Mouse (Mus musculus): ENCODE data around the gene Ppfia4. TPM values are rescaled to one million over a fixed set of nuclear protein-coding genes. Genes with fewer than 3 reads are reported as not detected.

The Ppfia4 gene
- total RNA-seq (2021) = 10 to 100 TPM; 44.2 to 45.4 TPM
- long read RNA-seq, experiment 1, full-length matches to known transcripts = 3 of 42 reads
- long read RNA-seq, experiment 1, partial matches to known transcripts = 11 of 42 reads
- long read RNA-seq, experiment 1, other reads (novel, unspliced or antisense) = 28 of 42 reads
- long read RNA-seq, experiment 2, full-length matches to known transcripts = 2 of 24 reads
- long read RNA-seq, experiment 2, partial matches to known transcripts = 4 of 24 reads
- long read RNA-seq, experiment 2, other reads (novel, unspliced or antisense) = 18 of 24 reads

DNA sequence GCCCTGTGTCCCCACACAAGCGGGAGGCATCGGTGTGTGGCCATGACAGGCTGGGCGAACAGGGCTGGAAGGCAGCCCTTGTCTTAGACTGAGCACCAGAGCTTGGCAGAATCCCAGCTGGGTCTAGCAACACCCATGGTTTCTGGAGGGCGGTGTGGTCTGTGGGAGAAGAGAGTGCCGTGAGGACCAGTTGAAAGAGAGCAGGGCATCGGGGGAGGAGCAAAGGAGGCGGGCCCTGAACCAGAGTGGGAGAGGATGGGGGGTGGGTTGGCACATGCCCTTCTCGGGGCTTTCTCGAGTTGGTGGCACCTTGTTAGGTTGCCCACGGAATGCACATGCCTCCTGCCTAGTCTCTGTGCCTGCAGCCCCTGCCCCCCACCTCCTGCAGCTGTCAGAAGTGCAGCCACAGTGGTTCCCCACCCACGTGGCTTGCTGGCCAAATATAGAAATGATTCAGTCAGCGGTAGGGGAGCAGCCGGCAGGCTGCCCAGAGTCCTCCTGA is at the start of gene Ppfia4:
Gene Ppfia4 (minus strand): TSS at position 159 of the 502 bp plus-strand sequence.
- peak; percentile 71 to 84 for DNase-seq (ENCODE audit: low spot score in 2 of 2)

DNA sequence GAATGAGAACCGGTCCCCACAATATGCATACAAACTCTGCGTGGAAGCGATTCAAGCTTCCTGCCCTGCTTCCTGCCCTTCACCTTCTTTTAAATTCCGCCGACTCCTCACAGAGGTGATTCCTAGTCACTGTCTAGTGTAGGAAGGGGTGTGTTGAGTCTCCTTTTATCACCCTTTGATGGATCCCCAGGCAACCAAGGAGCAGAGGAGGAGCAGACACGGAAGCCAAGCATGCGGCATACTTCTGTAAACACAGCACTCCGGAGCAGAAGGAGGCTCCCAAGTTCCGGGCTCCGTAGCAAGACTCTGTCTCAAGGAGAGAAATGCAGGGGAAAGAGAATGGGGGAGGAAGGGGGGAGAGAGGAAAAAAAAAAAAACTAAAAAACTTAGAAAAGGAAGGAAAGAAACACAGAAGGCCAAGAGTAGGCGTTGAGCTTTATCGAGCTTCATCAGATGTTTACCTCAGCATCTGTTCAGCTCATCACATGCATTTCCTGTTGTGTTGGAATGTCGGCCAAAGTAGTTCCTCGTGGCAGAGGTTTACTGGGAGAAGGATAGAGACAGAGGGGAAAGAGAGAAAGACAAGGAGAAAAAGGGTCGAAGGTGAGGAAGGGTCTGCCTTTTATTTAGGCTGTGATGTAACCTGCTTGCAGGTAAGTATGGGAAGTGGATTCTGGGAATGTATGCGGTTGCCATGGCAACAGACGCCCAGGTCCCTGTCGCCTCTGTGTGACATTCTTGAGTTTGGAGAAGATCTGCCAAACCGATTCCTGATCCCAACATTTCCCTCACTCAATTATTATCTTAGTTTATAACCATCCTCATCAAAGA is 49.3 kb upstream of the Ppfia4 start:
- DNase-seq (ENCODE audit: low spot score in 2 of 2) = peak; percentile 15 to 21

DNA sequence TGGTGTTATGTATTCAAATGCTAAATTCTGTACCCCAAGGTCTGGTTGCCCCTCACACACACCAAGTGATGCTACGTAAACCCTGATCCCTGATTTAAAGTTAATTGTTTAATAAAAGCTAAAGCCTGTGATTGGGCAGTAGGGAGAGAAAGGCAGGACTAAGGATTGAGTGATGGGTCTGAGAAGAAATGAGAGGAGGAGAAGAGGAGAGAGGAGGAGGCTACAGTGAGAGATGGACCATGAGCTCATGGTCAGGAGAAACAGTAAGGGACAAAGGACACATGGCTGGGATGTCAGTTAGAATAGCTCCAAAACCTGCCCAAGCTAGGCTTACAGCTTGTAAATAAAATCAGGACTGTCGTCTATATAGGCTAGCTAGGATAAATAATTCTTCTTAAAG is 48.3 kb upstream of the Ppfia4 start:
- no peak for DNase-seq (ENCODE audit: low spot score in 2 of 2)

DNA sequence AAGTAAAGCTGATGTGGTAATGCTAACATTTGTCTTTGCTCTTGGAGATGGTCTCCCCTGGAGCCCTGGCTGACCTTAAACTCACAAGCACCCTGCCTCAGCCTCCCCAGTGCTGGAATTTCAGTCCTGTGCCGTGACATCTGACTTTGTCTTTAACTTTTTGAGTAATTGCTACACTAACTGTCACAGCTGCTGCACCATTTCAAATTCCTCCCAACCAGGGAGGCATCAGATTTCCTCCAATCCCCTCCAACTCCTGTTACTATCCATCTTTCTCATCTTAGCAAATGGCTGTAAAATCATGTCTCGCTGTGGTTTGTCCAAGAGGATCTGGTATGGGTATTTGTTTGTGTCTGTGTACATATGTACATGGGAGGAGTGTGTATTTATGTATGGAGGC is 41.4 kb upstream of the Ppfia4 start:
- no peak for DNase-seq (ENCODE audit: low spot score in 2 of 2)

DNA sequence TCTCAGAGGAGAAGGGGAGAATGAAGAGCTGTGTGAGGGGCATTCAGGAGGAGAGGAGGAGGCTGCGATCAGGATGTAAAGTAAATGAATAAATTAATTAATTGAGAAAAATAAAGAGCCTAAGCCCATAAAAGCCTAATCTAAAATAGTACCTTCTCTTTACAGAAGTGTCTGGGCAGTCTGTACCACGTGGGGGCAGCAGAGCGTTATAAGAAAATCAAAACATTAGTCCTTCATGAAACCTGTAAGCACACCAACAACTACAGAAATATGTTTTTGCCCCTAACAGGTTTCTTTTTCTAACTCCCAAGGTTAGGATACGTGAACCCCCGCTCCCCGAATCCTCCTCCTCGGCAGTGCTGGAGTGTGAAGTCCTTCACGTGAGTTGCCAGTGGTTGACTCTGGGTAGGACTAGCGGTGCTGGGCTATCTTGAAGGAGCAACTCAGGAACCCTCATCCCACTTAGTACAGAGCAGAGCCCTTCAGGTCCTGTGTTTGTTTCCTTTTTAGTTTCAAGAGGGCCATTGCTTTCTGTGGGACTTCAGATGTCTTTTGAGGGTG is 36.1 kb upstream of the Ppfia4 start:
- peak; percentile 57 to 64 for DNase-seq (ENCODE audit: low spot score in 2 of 2)

DNA sequence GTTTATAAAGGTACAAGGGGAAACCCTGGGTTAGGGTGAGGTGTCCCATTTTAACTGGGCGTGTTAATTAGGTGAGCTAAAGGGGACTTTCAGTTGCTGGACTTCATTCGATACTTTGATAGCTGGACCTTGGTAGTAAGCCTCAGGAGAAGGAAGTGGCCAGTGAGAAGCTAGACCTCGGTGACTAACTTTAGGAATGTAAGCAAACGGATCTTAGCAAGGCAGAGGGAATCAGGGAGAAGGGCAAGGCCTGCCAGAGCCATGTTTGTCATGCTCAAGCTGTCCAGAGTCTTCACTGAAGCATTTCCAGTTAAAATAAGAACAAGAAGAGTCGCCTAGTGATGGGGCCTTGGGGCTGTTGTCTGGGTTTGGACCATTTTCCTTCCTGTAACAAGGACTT is 32.8 kb upstream of the Ppfia4 start:
- DNase-seq (ENCODE audit: low spot score in 2 of 2) = no peak

DNA sequence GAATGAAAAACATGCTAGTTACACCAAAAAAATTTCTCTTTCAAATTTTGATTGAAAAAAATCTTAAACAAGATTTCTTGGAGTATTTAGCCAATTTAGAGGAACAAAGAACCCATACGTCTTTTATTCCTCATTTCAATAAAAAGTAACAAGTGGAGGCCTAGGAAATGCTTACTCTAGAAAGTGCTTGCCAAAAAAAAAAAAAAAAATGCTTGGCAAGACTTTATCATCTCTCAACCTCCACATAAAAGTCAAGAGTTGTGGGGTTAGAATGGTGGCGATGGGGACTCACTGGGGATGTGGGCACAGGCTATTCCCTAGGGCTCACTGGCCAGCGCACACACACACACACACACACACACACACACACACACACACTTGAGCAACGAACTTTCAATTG is 30.5 kb upstream of the Ppfia4 start:
- no peak for DNase-seq (ENCODE audit: low spot score in 2 of 2)

DNA sequence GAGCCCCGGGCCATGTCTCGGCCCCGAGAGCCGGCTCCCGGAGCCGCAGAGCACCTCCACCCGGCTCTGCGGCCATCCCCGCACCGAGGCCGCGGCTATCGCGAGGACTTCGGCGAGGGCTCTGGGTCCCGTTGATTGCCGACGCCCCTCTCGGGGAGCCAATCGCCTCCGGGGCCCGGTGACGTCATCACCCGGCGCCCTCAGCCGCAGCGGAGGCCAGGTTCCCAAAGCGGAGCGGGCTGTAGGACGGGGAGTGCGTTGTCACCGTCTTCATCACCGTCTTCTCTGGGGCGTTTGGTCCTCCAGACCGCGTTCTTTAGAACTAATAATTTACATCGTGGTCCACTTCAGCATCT is 29.1 kb upstream of the Ppfia4 start, which contains the start of gene Tmem183a:
Gene Tmem183a (minus strand): TSS at position 123 of the 356 bp plus-strand sequence.
- peak; percentile 98 for DNase-seq (ENCODE audit: low spot score in 2 of 2)

DNA sequence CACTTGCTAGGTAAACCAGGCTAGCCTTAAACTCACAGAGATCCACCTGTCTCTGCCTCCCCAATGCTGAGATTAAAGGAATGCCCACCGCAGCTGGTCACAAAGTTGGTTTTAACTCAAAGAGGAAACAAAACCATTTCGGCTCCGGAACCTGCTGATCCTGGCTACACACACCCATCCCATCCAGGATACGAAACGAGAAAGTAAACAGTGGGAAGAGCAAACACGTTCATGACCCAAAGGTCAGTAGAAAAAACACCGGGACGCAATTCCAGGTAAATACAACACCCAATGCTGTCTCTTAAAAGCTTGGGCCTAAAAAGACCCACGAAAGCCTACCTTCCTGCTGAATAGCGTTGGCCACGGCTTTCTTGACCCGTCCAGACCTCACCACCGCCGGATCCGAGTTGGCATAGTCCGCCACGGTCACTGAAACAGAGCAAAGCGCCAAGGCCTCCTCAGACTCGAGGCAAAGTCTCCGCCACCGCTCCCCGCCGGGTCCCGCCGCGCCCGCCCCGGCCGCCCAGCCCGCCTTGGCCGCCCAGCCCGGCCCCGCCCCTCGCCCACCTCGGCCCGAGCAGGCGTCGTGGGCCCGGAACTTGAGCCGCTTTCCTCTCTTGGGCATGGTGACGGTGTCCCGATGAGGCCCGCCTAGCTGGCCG is 28.6 kb upstream of the Ppfia4 start:
- DNase-seq (ENCODE audit: low spot score in 2 of 2) = no peak

DNA sequence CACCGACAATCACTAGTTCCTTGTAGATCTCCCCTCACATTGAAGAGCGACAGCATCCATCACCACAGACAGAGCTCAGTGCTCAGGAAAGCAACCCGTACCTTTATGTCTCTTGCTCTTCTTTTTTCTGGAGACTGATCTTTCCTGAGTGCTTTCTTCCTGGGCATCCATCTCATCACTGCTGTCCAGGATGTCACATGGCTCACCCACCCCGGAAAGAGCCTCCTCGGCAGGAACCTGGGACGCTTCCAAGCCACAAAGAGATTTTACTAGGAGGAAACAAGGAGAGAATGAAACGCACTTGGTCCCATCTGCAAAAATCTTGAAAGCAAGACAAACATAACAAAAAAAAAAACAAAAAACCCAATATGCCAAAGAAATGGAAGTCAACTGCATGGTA is 27.9 kb upstream of the Ppfia4 start:
- DNase-seq (ENCODE audit: low spot score in 2 of 2) = no peak

DNA sequence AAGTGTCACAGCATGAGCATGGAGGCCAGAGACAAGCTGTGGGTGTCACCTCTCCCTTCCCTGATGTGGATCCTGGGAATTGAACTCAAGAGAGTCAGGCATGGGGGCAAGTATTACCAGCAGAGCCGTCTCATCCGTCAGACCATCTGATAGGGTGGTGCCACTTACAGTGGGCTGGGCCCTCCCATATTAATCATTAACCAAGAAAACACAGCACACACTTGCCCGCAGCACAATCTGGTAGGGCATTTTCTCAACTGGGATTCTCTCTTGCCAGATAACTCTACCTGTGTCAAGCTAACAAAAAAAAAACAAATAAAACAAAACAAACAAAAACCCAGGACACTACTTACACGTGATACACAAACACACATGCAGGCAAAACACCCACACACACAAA is 24.7 kb upstream of the Ppfia4 start:
- no peak for DNase-seq (ENCODE audit: low spot score in 2 of 2)

DNA sequence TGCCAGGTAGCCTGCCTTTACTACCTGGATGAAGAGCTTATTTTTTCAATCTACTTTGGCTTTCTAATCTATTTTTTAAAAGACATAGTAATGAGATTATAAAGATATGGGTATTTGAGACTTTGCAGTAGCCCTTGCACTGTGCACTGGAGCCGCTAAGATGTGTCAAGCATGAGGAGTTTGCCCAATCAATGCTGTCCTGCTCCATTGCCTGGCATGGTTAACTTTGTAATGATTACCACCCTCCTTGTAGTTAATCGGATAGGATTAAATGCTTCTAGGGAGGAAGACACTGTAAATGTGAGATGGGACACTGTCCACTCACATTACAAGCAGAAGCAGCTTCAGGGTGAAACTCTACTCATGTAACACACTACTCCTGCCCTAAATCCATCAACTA is 20.6 kb upstream of the Ppfia4 start:
- DNase-seq (ENCODE audit: low spot score in 2 of 2) = no peak

DNA sequence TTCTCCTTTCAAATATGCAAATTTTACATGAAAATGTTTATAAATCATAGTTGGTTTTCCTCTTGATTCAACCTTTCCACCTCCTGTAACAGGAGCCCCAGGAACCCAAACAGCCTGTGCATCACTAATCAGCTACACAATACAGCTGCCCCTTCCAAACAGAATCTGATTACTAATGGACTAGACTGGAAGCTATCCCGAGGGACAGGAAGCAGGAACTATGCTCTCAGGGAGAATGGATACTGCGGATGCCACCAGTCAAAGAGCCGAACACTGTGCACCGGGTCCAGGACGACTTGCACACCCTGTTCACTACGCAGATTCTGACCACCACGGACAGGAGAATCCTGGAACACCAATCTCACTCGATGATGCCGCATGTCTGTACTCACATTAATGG is 15.1 kb upstream of the Ppfia4 start:
- no peak for DNase-seq (ENCODE audit: low spot score in 2 of 2)

DNA sequence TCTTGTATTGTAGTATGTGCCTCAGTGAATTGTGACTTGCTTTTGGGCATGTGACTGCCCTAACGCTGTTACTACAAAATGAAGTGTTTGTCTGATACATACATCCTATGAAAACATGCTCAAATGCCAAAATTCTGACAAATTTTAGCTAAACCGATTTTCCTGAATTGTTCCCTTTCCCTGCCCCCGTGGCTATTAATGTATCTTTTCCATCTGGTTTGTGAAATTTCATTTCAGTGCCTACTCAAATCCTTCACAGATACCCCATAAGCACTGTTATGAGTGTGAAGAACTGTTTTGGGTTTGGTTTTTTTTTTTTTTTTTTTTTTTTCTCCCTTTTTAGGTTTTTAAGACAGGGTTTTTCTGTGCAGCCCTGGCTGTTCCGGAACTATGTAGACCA is 12.3 kb upstream of the Ppfia4 start:
- DNase-seq (ENCODE audit: low spot score in 2 of 2) = no peak

DNA sequence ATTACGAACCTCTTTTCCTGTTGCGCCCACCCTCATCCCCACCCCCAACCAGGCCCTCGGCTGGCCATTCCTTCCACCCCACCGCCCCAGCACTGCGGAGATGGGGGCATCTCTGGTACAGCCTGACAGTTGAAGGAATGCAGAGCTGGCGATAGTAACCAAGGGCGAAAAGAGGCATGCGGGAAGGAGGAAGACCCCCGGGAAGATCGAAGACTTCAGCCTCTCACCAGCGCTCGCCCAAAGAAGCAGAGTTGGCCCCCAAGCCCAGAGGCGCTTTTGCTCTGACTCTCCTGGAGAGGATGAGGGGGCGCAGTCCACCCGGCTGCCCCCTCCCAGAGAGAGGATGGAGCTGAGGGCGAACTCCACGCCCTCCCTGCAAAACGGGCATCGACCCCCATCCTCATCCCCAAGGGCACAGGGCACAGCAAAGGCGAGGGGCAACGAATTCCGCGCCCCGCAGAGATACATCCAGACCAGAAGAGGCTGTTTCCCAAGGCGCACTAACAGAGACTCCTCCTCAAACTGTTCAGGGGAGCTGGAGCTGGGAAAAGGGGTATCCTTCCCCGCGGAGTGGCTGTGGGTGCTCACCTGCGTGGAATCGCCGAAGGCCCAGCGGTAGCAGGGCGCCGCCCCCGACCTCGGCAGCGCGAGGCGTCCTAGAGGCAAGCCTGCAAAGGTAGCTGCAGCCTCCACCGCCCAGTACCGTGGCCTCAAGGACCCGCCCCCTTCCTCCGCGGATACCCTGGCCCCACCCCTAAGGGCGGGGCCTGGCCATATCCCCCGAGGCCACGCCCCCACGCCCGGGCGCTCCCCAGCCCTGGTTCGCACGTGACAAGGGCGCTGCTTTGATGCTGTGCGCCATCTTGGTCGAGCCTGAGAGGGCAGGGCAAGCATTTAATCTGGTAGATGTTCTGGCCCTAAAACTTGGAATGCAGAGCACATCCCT is 11.6 kb upstream of the Ppfia4 start:
- DNase-seq (ENCODE audit: low spot score in 2 of 2) = peak; percentile 74 to 83

DNA sequence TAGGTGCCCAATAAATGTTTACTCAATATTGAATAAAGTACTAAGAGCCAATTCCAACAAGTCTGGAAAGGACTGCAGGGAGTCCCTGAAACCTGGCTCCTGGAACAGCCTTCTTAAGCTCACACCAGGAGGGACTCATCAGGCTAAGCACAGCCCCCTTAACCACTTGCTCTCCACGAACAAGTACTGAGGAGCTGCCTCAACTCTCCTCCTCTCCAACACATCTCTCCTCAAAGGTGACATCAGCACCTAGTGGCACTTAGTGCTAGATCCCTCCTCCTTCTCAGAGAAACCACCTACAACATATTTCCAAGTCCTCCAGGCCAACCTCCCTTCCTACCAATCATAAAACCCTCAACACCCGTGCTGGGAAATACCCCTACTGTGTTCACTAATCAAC is 10.8 kb upstream of the Ppfia4 start:
- no peak for DNase-seq (ENCODE audit: low spot score in 2 of 2)

DNA sequence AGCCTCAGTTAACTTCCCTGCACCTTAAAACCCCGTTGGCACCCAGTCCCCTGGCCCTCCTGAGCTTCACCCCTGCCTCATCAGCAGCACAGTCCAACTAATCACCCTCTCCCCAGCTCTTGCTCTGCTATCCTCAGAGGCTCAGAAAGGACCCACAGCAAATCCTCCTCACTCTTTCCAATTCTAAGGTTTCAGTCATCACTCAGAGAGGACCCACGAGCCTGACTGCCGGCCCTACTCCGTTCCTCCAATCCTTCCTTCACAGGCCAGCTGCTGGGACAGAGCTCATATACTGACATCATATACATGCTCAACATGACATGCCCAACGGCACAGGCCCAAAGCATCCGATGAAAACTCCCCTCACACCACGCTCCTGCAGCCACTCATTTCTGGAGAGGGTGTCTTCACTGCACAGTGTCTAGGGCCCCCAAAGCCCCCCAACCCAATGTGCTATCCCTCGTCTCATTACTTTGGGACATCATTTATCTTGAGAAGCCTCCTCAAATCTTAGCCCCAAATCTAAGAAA is 10.1 kb upstream of the Ppfia4 start:
- no peak for DNase-seq (ENCODE audit: low spot score in 2 of 2)

DNA sequence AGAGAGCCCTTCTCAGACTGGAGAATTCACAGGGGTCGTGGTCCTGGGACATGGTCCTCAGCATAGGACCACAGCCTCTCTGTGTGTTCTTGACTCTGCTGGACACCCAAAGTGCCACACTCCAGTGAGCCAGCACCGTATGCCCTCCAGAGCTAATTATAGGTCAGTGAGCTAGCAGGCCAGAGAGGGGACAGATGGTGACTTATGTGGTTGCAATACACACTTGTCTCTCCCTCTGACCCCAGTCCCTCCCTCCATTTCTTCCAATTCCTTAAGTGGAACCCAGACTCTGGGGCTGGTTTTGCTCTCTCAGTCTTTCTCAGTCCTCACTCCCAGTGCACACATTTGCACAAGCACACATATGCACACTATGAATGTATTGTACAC is 9.5 kb upstream of the Ppfia4 start:
- no peak for DNase-seq (ENCODE audit: low spot score in 2 of 2)

DNA sequence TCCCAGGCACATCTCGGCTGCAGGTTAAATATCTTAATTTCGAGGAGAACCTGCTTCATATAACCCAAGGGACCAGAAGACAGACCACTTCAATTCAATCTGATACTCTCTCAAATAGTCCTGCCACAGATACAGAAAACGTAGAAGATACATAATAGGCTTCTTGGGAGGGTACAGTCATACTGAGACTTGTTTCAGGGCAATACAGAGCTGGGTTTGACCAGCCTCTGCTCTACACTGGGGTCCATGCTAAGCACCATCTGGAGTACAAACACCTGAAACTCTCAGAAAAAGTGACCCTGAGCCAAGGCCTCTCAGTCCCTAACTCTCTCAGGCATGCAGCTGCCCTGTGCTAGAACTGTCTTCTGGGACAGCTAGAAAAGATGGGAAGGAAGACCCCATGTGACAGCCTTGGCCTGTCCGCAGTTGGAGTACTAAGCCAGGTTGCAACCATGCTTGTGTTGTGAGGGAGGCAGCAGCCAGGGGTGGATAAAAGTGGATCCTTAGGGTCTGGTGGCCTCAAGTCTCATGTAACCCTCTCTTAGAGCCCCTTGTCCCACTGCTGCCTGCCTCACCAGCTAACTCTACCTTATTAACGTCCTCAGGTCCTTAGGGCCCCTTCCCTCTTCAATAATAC is 9.0 kb upstream of the Ppfia4 start:
- no peak for DNase-seq (ENCODE audit: low spot score in 2 of 2)

Measured in left cerebral cortex, adult 18-20 months (tissue).